Mouse (Mus musculus): Measurements from ENCODE around the gene Igfbp7. TPM values are rescaled to one million over a fixed set of nuclear protein-coding genes. Genes with fewer than 3 reads are reported as not detected.
A peak's percentile ranks its signal among the peaks of the same experiment; 100 is the strongest.

Igfbp7 gene
- total and polyA plus RNA-seq, 3 experiments: not detected

- ATAC-seq (ENCODE audit: extremely low read depth, insufficient number of reproducible peaks, low FRiP score, poor library complexity, severe bottlenecking): no peak
- Histone ChIP-seq H3K36me3 (replicated peaks) (peaks cover 5% of the 10 kb centered on the region), H3K4me1 (ENCODE audit: insufficient read depth, low read depth, low read length) (peaks cover 5% of the 10 kb centered on the region; the same call in 1 of the 2 replicates), H3K27me3 (ENCODE audit: insufficient read depth, low read length) (peaks cover 3% of the 10 kb centered on the region; the same call in 1 of the 2 replicates), H3K4me3 (ENCODE audit: low read depth, low read length) (no peak overlapping the region), H3K9me3 (replicated peaks) (no peaks in the 10 kb centered on the region)
- no peak for DNase-seq (ENCODE audit: low spot score)
- TF ChIP-seq GATA2 (IDR thresholded peaks at IDR 0.05; ENCODE audit: borderline replicate concordance, low read depth, low read length) (no peak), POLR2AphosphoS5 (IDR thresholded peaks at IDR 0.05; ENCODE audit: insufficient replicate concordance, low read depth, low read length) (no peak), CTCF (IDR thresholded peaks at IDR 0.05; ENCODE audit: low read depth, low read length) (no peak), GATA1 (IDR thresholded peaks at IDR 0.05; ENCODE audit: borderline replicate concordance, low read length) (no peak), TAL1 (conservative IDR thresholded peaks at IDR 0.05; ENCODE audit: low read depth, low read length) (no peak)
Observed at GRCm38 (mm10) chr5:77355307-77356265, 52.3 kb downstream of the Igfbp7 start.

- no peaks in the 10 kb centered on the region for H3K9me3 ChIP-seq (replicated peaks)
- no peak overlapping the region for H3K4me3 ChIP-seq (ENCODE audit: low read depth, low read length)
- DNase-seq (ENCODE audit: low spot score) (peak; percentile 51), ATAC-seq (ENCODE audit: extremely low read depth, insufficient number of reproducible peaks, low FRiP score, poor library complexity, severe bottlenecking) (no peak)
- H3K4me1 ChIP-seq (ENCODE audit: insufficient read depth, low read depth, low read length): peaks cover 5% of the 10 kb centered on the region; the same call in 1 of the 2 replicates
- H3K27me3 ChIP-seq (ENCODE audit: insufficient read depth, low read length): peaks cover 3% of the 10 kb centered on the region; the same call in 1 of the 2 replicates
- peaks cover 16% of the 10 kb centered on the region for H3K36me3 ChIP-seq (replicated peaks)
- no peak for TF ChIP-seq GATA1 (IDR thresholded peaks at IDR 0.05; ENCODE audit: borderline replicate concordance, low read length)
- TF ChIP-seq CTCF (IDR thresholded peaks at IDR 0.05; ENCODE audit: low read depth, low read length): peak; percentile 90
- no peak for TF ChIP-seq TAL1 (conservative IDR thresholded peaks at IDR 0.05; ENCODE audit: low read depth, low read length)
Observed at GRCm38 (mm10) chr5:77354361-77354787, 53.5 kb downstream of the Igfbp7 start.

- TF ChIP-seq CTCF (IDR thresholded peaks at IDR 0.05; ENCODE audit: low read depth, low read length): no peak
- TF ChIP-seq GATA2 (IDR thresholded peaks at IDR 0.05; ENCODE audit: borderline replicate concordance, low read depth, low read length): no peak
- no peak for TF ChIP-seq GATA1 (IDR thresholded peaks at IDR 0.05; ENCODE audit: borderline replicate concordance, low read length)
- no peak for TF ChIP-seq POLR2AphosphoS5 (IDR thresholded peaks at IDR 0.05; ENCODE audit: insufficient replicate concordance, low read depth, low read length)
- no peak for TF ChIP-seq TAL1 (conservative IDR thresholded peaks at IDR 0.05; ENCODE audit: low read depth, low read length)
- peaks cover 5% of the 10 kb centered on the region; the same call in 1 of the 2 replicates for H3K4me1 ChIP-seq (ENCODE audit: insufficient read depth, low read depth, low read length)
- no peaks in the 10 kb centered on the region for H3K9me3 ChIP-seq (replicated peaks)
- DNase-seq (ENCODE audit: low spot score) (no peak), ATAC-seq (ENCODE audit: extremely low read depth, insufficient number of reproducible peaks, low FRiP score, poor library complexity, severe bottlenecking) (no peak)
- 0 out of 2 replicates have a peak, but pooled peaks cover 3% of the 10 kb centered on the region for H3K27me3 ChIP-seq (ENCODE audit: insufficient read depth, low read length)
- peaks cover 42% of the 10 kb centered on the region for H3K36me3 ChIP-seq (replicated peaks)
- H3K4me3 ChIP-seq (ENCODE audit: low read depth, low read length): no peak overlapping the region
Observed at GRCm38 (mm10) chr5:77351691-77352090, 56.1 kb downstream of the Igfbp7 start.

GRCm38 (mm10) chr5:77349971-77350658 is 57.7 kb downstream of the Igfbp7 start:
- H3K4me3 ChIP-seq (ENCODE audit: low read depth, low read length): no peak overlapping the region
- H3K36me3 ChIP-seq (replicated peaks): peaks cover 56% of the 10 kb centered on the region
- DNase-seq (ENCODE audit: low spot score) (no peak), ATAC-seq (ENCODE audit: extremely low read depth, insufficient number of reproducible peaks, low FRiP score, poor library complexity, severe bottlenecking) (no peak)
- H3K9me3 ChIP-seq (replicated peaks): no peaks in the 10 kb centered on the region
- TF ChIP-seq GATA1 (IDR thresholded peaks at IDR 0.05; ENCODE audit: borderline replicate concordance, low read length) (no peak), TAL1 (conservative IDR thresholded peaks at IDR 0.05; ENCODE audit: low read depth, low read length) (no peak), CTCF (IDR thresholded peaks at IDR 0.05; ENCODE audit: low read depth, low read length) (no peak), POLR2AphosphoS5 (IDR thresholded peaks at IDR 0.05; ENCODE audit: insufficient replicate concordance, low read depth, low read length) (no peak)
- H3K27me3 ChIP-seq (ENCODE audit: insufficient read depth, low read length): no peaks in the 10 kb centered on the region
- H3K4me1 ChIP-seq (ENCODE audit: insufficient read depth, low read depth, low read length): peaks cover 5% of the 10 kb centered on the region; the same call in 1 of the 2 replicates

- no peak for DNase-seq (ENCODE audit: low spot score)
- TF ChIP-seq CTCF (IDR thresholded peaks at IDR 0.05; ENCODE audit: low read depth, low read length) (no peak), TAL1 (conservative IDR thresholded peaks at IDR 0.05; ENCODE audit: low read depth, low read length) (no peak), GATA1 (IDR thresholded peaks at IDR 0.05; ENCODE audit: borderline replicate concordance, low read length) (no peak), GATA2 (IDR thresholded peaks at IDR 0.05; ENCODE audit: borderline replicate concordance, low read depth, low read length) (no peak), POLR2AphosphoS5 (IDR thresholded peaks at IDR 0.05; ENCODE audit: insufficient replicate concordance, low read depth, low read length) (no peak)
- no peaks in the 10 kb centered on the region for H3K4me1 ChIP-seq (ENCODE audit: insufficient read depth, low read depth, low read length)
- no peaks in the 10 kb centered on the region for H3K9me3 ChIP-seq (replicated peaks)
- ATAC-seq (ENCODE audit: extremely low read depth, insufficient number of reproducible peaks, low FRiP score, poor library complexity, severe bottlenecking): no peak
- H3K4me3 ChIP-seq (ENCODE audit: low read depth, low read length): no peak overlapping the region
- H3K27me3 ChIP-seq (ENCODE audit: insufficient read depth, low read length): no peaks in the 10 kb centered on the region
- peaks cover 67% of the 10 kb centered on the region for H3K36me3 ChIP-seq (replicated peaks)
Observed at GRCm38 (mm10) chr5:77348901-77349300, 58.9 kb downstream of the Igfbp7 start.

- H3K9me3 ChIP-seq (replicated peaks): no peaks in the 10 kb centered on the region
- H3K4me1 ChIP-seq (ENCODE audit: insufficient read depth, low read depth, low read length): no peaks in the 10 kb centered on the region
- ATAC-seq (ENCODE audit: extremely low read depth, insufficient number of reproducible peaks, low FRiP score, poor library complexity, severe bottlenecking): no peak
- TF ChIP-seq TAL1 (conservative IDR thresholded peaks at IDR 0.05; ENCODE audit: low read depth, low read length) (no peak), CTCF (IDR thresholded peaks at IDR 0.05; ENCODE audit: low read depth, low read length) (no peak), GATA1 (IDR thresholded peaks at IDR 0.05; ENCODE audit: borderline replicate concordance, low read length) (no peak), GATA2 (IDR thresholded peaks at IDR 0.05; ENCODE audit: borderline replicate concordance, low read depth, low read length) (no peak), POLR2AphosphoS5 (IDR thresholded peaks at IDR 0.05; ENCODE audit: insufficient replicate concordance, low read depth, low read length) (no peak)
- no peaks in the 10 kb centered on the region for H3K27me3 ChIP-seq (ENCODE audit: insufficient read depth, low read length)
- no peak for DNase-seq (ENCODE audit: low spot score)
- H3K36me3 ChIP-seq (replicated peaks): peaks cover 98% of the 10 kb centered on the region
- no peak overlapping the region for H3K4me3 ChIP-seq (ENCODE audit: low read depth, low read length)
Observed at GRCm38 (mm10) chr5:77340033-77340432, 67.8 kb downstream of the Igfbp7 start.
